Mouse (Mus musculus) spleen, postnatal 10 days (tissue): ENCODE measurements at regions not wholly inside any gene's neighbourhood (a gene's known extent, or its start where the extent isn't known, plus 50 kb on each side); places are given as distances from the start of the nearest gene placed in this dataset.
A peak's percentile ranks its signal among the peaks of the same experiment; 100 is the strongest.

ENCODE experiments used
- DNase-seq, 2 experiments: peaks; one replicate each; pipeline ENCODE4 v3.0.0; 2021 to 2022; ENCODE audit warnings: low spot score in 2 of 2

DNA sequence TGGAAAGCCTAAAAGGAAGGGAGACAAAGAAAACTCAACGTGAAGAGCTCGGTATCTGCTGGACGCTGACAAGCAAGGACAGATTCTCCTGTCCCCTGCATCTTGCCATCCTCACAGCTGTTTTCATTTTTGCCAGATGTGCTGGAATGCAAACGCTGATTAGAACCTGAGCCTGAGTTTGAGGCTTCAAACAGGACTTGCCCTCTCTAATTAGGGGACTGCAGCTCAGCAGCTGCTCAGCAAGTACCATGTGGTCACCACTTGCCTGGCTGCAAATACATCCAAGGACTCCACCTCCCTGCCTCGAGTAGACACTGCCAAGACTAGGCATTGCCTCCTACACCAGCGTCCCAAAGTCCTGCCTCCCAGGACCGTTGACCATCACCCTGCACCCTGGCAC lies 140.7 kb downstream of the Cdc5l start:
- no peak for DNase-seq

- DNase-seq = no peak
Measured at GRCm38 (mm10) chr17:45291052-45291451, 142.5 kb downstream of the Cdc5l start.

- no peak for DNase-seq
Measured at GRCm38 (mm10) chr17:45285621-45286189, 147.8 kb downstream of the Cdc5l start.

DNA sequence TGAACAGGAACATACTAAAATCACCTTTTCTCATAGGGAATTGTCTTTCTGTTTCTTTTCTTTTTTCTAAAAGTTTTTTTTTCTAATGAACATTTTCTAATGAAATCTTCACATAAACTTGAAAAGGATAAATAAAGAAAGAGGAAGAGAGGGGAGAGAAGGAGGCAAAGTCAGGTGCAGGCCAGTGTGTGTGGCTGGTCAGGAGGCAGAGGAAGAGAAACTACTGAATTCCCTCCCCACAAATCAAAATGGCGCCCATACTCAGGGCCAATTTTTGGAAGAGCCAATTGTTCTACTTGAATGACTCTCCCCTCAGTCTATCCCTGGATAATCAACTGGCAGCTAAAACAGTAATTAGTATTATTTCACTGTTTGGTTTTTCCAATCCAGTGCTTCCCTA lies 152.0 kb downstream of the Cdc5l start:
- no peak for DNase-seq

- no peak for DNase-seq
Measured at GRCm38 (mm10) chr17:45279811-45280205, 153.7 kb downstream of the Cdc5l start.

- no peak for DNase-seq
Measured at GRCm38 (mm10) chr17:45279075-45279810, 154.3 kb downstream of the Cdc5l start.

DNA sequence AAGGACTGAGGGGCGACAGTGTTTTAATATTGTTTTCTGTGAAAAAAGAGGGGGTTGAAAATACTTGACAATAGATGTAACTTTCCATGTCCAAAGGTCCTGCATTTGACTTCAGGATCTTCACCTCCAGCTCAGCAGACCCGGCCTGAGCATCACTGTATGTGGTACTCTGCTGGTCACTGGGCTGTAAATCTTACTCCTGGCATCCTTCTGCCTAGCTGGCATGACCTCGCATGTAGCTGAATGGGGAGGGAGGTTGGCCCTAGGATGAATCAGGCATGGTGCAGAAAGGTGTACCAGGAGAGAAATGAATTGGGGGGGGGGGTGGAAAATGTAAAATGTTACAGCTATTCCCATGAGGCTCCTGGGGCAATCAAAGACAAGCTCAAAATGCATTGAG lies 156.0 kb downstream of the Cdc5l start:
- DNase-seq = no peak

- DNase-seq = no peak
Measured at GRCm38 (mm10) chr17:45276686-45277405, 156.7 kb downstream of the Cdc5l start.

DNA sequence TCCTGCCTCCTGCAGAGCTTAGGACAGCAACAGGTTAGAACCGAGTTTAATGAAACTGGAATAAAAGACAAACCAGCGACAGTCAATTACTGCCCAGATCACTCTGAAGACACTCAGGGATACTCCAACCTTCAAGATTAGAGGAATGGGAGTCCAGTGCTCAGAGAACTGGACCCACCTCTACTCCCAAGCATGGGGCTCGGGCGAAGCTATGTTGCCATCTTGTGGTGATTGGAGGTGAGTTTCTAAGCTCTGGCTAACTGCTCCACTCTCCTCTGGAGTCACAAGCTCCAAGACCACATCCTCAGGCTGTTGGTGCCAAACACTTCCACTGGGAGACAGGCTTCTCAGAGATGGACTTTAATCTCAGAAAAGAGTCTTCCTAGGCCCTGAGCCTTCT lies 158.6 kb downstream of the Cdc5l start:
- no peak for DNase-seq

DNA sequence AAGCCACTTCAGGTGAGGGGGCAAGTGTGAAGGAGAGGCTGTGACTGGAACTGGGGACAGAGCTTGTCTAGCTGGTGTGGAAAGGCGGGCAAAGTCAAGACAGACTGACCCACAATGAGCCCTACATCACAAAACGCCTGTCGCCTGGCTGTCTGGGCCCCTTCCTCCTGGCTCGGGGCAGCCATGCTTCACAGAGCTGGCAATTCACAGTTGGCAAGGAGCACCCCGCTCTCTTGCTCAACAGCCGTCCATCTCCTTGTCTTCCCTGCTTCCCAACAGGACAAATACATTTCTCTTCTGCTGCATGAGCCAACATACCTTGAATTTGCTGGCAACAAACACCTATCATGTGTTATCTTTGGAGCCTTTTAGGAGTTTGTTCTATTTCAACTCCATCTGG lies 166.8 kb downstream of the Cdc5l start:
- no peak for DNase-seq

DNA sequence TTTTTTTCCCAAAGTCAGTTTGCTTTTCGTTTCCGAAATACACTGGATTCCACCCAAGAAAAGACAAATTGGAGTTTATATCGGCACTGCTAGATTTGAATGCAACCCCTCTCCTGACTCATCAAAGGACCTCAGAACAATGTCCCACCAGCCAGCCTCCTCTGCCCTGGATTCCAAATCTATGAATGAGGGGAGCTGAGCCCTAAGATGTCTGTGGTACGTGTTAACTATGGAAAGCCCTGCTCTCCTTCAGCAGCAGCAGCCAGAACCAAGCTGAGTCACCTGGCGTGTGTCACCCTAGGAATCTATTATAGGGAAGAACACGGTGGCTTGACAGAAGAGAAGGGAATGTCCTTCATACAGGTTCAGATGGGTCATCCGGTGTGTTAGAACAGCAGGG lies 167.9 kb downstream of the Cdc5l start:
- DNase-seq = no peak

- DNase-seq = no peak
Measured at GRCm38 (mm10) chr17:45264434-45264833, 169.1 kb downstream of the Cdc5l start.

DNA sequence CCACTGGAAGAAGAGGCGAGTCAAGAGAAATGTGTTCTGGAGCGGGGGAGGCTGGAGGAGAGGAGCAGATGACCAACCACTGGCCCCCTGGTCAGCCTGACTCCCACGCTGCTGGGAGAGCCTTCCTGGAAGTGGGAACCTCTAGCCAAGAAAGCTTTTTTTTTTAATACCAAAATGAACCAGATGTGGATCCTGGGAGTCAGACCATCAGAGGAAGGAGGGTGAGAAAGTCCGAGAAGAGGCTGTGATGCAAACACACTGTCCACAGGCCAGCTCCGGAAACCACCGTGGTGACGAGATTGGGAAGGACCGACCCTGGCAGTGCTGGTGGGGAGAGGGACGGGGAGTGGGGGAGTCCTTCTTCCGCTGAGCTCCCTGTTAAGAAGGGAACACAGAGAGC lies 173.1 kb downstream of the Cdc5l start:
- DNase-seq = no peak

DNA sequence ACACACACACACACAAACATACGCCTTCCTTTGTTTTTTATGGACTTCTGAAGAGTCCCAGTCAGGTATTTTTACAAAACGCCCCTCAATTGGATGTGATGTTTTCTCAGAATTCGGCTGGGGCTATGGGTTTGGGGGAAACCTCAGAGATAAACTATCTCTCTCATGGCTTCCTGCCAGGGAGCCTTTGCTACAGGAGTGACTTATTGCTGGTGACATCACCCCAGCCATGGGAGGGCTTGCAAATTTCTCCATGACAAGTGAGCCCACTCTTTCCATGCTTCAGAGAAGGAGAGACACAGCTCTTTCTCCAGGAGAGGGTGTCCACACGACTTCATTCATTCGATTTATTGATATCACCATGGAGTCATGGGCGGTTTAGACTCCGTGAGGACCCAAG lies 175.5 kb downstream of the Cdc5l start:
- no peak for DNase-seq

GRCm38 (mm10) chr17:45252593-45253230 lies 180.8 kb downstream of the Cdc5l start:
- no peak for DNase-seq

DNA sequence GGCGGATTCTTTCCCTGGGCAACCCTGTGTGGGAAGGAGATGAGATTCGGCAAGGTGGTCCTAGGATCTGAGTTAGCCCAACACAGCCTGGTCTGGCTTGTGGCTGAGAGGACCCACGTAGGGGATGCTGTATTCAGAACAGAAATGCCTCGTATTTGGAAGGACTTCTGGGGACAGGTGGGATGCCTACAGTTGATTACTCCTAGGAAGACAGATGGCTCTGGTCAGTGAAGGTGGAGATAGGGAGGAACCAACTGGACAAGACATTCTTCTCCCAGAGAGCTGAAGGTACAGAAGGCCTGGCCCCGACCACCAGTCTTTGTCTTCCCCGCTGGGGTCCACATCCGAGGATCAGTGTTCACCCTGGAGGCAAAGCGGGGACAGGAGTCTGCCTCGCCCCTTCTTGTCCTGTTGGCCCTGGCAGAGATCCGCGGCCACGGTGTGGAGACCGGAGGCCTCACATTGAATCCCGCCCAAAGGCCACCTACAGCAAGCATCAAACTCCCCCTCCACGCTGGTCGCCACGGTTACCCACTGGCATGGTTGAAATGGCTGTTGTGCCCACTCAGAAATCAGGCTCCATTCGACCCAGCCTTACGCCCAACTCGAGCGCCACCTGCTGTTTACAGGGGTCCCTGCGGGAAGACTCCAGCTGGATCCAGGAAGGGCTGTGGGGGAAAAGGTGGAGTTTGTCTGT lies 182.4 kb downstream of the Cdc5l start:
- peak; percentile 31 to 77 for DNase-seq

GRCm38 (mm10) chr17:45250450-45250849 lies 183.1 kb downstream of the Cdc5l start:
- no peak for DNase-seq

- DNase-seq = no peak
Measured at GRCm38 (mm10) chr17:45247142-45248137, 186.1 kb downstream of the Cdc5l start.

DNA sequence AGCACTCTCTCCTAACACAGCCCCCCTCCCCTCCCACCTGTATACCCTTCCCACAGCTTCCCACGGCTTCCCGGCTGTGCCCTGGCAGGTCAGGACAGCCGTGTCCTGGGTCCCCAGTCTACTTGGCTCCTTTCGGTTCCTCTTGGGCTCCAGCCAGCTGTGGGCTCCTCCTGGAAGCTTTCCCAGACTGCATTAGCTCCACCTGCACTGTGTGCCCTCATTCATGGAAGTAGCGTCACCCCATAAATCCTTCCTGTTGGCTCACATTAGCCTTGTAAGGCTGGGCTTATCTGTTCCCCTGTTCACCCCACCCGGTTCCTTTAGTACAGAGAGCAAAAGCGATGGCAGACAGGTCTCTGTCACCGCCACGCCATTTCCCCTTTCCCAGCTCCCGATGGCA lies 188.7 kb downstream of the Cdc5l start:
- DNase-seq = no peak

DNA sequence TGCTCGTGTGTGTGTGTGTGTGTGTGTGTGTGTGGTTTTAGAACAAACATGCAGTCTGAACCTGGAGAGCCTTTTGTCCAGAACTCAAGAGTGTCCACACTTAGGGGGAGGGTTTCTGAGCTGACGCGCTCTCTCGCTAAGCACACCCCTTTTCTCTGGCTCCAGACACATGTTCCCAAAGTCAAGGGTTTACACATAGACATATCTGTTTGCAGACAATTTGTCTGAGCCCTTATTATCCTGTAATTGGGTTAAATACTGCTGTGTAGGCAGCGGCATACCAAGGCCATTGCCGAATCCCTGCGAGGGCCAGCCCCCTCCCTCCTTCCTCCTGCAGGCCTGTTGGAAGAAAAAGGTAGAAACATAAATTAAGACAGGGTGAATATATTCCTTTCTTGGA lies 190.4 kb downstream of the Cdc5l start:
- no peak for DNase-seq

DNA sequence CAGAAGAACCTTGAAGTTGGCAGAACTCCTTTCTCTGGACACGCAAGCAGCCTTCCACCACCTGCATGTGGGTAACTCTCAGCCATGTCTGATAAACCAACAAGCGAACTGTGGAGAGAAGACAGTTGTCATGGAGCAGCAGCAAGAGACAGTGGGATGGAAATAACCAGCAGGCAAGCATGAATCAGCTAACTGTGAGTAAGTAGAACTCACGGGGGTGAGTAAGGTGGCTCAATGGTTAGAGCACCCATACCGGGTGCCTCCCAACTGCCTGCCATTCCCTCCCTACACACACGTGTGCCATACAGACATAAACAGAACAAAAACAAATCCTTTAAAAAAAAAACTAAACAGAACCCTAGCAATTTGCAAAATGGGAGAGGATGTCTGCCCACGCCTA lies 191.5 kb downstream of the Cdc5l start:
- DNase-seq = no peak
